Mouse (Mus musculus): ENCODE results near the gene Ffar1. TPM values are rescaled to one million over a fixed set of nuclear protein-coding genes. Genes with fewer than 3 reads are reported as not detected.
A peak's percentile ranks its signal among the peaks of the same experiment; 100 is the strongest.

Ffar1 gene
- polyA plus RNA-seq, 1 experiment from 2014 or later = not detected

DNA sequence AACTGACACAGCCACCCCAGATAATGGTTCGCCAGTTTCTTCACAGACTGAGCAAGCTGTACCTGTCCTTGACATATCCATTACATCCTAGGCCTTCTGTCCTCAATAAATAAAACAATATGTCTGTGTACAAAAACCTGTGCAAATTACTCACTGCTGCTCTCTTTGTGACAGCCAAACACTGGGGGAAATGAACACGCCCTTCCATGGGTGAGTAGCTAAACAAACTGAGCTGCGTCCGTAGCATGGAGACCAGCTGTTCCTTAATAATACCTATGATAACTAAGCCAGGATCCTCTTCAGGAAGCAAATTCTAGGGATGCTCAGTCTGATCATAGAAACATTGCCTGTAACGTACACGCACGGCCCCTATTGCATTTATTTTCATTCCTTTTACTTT lies 27.4 kb upstream of the Ffar1 start:
- Histone ChIP-seq H3K4me2 (ENCODE audit: low read length) (no peak overlapping the region), H3K4me3 (ENCODE audit: low read length) (no peak overlapping the region), H3K9me3 (ENCODE audit: control insufficient read depth, low read length) (no peaks in the 10 kb centered on the region), H3K9ac (ENCODE audit: low read depth, low read length) (no peak overlapping the region), H3K36me3 (ENCODE audit: control insufficient read depth, insufficient read depth, low read length) (no peaks in the 10 kb centered on the region), H3K27ac (ENCODE audit: low read depth, low read length) (no peak overlapping the region), H3K4me1 (ENCODE audit: control insufficient read depth, insufficient read depth, low read depth, low read length) (no peaks in the 10 kb centered on the region), H3K27me3 (replicated peaks; ENCODE audit: control insufficient read depth, insufficient read depth, low read length) (no peaks in the 10 kb centered on the region)
- ATAC-seq = no peak
- 84% methylated on average over 7 of the region's 7 CpGs for WGBS

DNA sequence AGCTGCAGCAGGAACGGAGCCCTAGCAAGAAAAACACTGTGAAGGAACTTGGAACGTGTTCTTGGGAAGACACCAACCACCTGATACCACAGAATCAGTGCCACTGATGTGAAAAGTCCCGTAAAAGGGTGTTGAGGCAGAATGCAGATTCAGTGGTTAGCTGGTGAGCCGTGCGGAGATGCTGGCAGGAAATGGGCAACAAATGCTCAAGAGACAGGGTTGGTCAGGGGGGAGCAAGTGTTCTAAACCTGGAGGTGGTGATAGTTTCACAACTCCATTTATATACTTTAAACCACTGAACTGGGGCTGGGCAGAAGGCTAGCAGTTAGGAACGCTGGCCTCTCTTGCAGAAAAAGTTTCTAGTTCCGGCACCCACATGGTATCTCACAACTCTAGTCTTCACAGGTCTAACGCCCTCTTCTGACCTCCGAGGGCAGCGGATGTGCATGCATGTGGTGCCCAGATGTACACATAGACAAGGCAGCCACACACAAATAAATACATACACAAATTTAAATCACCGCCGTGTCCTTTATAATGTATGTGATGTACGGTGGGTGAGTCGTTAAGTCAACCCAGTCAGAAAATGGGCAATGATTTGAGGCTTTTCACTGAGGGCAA lies 26.3 kb upstream of the Ffar1 start:
- no peak overlapping the region for H3K4me2 ChIP-seq (ENCODE audit: low read length)
- no peak overlapping the region for H3K4me3 ChIP-seq (ENCODE audit: low read length)
- no peak overlapping the region for H3K27ac ChIP-seq (ENCODE audit: low read depth, low read length)
- H3K4me1 ChIP-seq (ENCODE audit: control insufficient read depth, insufficient read depth, low read depth, low read length) = no peaks in the 10 kb centered on the region
- no peaks in the 10 kb centered on the region for H3K36me3 ChIP-seq (ENCODE audit: control insufficient read depth, insufficient read depth, low read length)
- H3K9me3 ChIP-seq (ENCODE audit: control insufficient read depth, low read length) = no peaks in the 10 kb centered on the region
- no peak overlapping the region for H3K9ac ChIP-seq (ENCODE audit: low read depth, low read length)
- WGBS = 83% methylated on average over 14 of the region's 14 CpGs
- H3K27me3 ChIP-seq (replicated peaks; ENCODE audit: control insufficient read depth, insufficient read depth, low read length) = no peaks in the 10 kb centered on the region
- no peak for ATAC-seq

DNA sequence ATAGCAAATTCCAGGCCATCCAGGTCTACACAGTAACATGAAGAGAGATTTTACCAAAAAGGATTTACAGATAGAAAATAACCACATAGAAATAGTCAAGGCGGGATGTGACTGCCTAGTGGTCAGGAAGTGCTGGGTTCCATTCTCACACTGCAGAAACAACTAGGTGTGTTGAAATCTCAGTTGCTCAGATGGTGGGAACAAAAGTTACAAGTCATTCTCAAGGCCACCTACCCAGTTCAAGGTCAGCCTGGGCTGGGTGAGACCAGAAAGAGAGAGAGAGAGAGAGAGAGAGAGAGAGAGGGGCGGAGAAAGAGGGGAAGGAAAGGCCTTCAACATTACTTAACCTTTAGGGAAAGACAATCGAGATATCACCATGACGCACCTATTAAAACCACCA lies 25.5 kb upstream of the Ffar1 start:
- H3K4me1 ChIP-seq (ENCODE audit: control insufficient read depth, insufficient read depth, low read depth, low read length) = no peaks in the 10 kb centered on the region
- no peak overlapping the region for H3K4me3 ChIP-seq (ENCODE audit: low read length)
- no peak for ATAC-seq
- no peaks in the 10 kb centered on the region for H3K27me3 ChIP-seq (replicated peaks; ENCODE audit: control insufficient read depth, insufficient read depth, low read length)
- no peaks in the 10 kb centered on the region for H3K36me3 ChIP-seq (ENCODE audit: control insufficient read depth, insufficient read depth, low read length)
- no peak overlapping the region for H3K9ac ChIP-seq (ENCODE audit: low read depth, low read length)
- no peak overlapping the region for H3K27ac ChIP-seq (ENCODE audit: low read depth, low read length)
- 84% methylated on average over 4 of the region's 4 CpGs for WGBS
- no peaks in the 10 kb centered on the region for H3K9me3 ChIP-seq (ENCODE audit: control insufficient read depth, low read length)
- H3K4me2 ChIP-seq (ENCODE audit: low read length) = no peak overlapping the region

DNA sequence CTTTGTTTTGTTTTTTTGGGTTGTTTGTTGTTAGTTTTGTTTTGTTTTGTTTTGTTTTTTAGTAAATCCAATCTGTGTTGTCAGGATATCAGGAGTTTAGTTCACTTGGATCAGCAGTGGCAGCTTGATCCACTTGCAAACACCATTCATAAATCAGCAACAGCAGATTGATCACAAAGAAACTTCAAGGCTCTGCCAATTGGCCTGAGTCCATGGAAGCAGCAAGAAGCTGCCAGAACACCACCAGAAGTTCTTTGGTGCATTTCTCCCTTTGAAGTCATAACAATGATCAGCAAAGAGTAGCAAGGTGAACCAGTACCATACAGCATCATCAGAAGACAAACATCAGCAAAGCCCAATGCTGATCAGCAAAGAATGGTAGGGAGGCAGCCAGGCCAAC lies 22.7 kb upstream of the Ffar1 start:
- Histone ChIP-seq H3K27ac (ENCODE audit: low read depth, low read length) (no peak overlapping the region), H3K9ac (ENCODE audit: low read depth, low read length) (no peak overlapping the region), H3K4me3 (ENCODE audit: low read length) (no peak overlapping the region), H3K27me3 (replicated peaks; ENCODE audit: control insufficient read depth, insufficient read depth, low read length) (no peaks in the 10 kb centered on the region), H3K9me3 (ENCODE audit: control insufficient read depth, low read length) (no peaks in the 10 kb centered on the region), H3K4me2 (ENCODE audit: low read length) (no peak overlapping the region), H3K4me1 (ENCODE audit: control insufficient read depth, insufficient read depth, low read depth, low read length) (no peaks in the 10 kb centered on the region), H3K36me3 (ENCODE audit: control insufficient read depth, insufficient read depth, low read length) (no peaks in the 10 kb centered on the region)
- ATAC-seq = no peak

DNA sequence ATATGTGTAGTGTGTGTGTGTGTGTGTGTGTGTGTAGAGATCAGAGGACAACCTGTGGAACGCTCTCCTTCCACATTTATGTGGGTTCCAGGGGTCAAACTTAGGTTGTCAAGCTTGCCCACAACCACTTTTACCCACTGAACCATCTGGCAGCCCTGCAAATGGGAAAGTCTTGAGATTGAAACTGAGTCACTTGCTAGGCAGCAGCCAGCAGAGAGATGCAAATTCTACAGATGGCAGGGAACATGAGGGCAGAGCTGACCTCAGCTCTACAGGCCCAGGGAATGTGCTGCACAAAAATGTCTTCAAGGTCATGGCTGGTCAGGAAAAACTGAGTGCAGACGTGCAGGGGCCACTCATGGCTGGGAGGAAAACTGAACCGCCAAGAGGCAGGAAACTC lies 20.0 kb upstream of the Ffar1 start:
- no peak overlapping the region for H3K4me3 ChIP-seq (ENCODE audit: low read length)
- H3K27me3 ChIP-seq (replicated peaks; ENCODE audit: control insufficient read depth, insufficient read depth, low read length) = no peaks in the 10 kb centered on the region
- H3K9me3 ChIP-seq (ENCODE audit: control insufficient read depth, low read length) = no peaks in the 10 kb centered on the region
- H3K9ac ChIP-seq (ENCODE audit: low read depth, low read length) = no peak overlapping the region
- ATAC-seq = no peak
- H3K4me2 ChIP-seq (ENCODE audit: low read length) = no peak overlapping the region
- 82% methylated on average over 3 of the region's 3 CpGs for WGBS
- H3K36me3 ChIP-seq (ENCODE audit: control insufficient read depth, insufficient read depth, low read length) = no peaks in the 10 kb centered on the region
- H3K4me1 ChIP-seq (ENCODE audit: control insufficient read depth, insufficient read depth, low read depth, low read length) = no peaks in the 10 kb centered on the region
- no peak overlapping the region for H3K27ac ChIP-seq (ENCODE audit: low read depth, low read length)

DNA sequence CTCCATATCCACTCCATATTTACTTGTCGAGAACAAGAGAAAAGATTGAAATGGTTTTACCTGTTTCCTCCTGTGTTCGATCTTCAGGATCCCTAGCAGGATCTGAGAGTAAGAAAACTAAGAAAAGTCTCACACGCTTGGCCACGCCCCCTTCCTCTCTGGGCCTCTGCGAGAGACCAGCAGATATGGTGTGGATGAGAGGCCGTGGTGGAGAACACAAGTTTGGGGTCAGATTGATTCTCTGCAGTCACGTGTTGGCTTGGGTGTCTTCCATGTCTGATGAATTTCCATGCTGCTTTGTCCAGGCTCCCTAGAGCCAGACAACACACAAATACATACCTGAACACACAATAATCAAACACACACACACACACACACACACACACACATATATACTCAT lies 18.8 kb upstream of the Ffar1 start, which contains the start of gene Cd22:
Gene Cd22, minus strand, starts transcription at position 167 of the 400 bp plus-strand sequence.
- Histone ChIP-seq H3K4me3 (ENCODE audit: low read length) (no peak within 1 kb of the TSS), H3K9ac (ENCODE audit: low read depth, low read length) (no peak within 1 kb of the TSS), H3K27me3 (replicated peaks; ENCODE audit: control insufficient read depth, insufficient read depth, low read length) (no peaks in the 10 kb centered on the region), H3K4me2 (ENCODE audit: low read length) (no peak within 1 kb of the TSS), H3K9me3 (ENCODE audit: control insufficient read depth, low read length) (no peaks in the 10 kb centered on the region), H3K4me1 (ENCODE audit: control insufficient read depth, insufficient read depth, low read depth, low read length) (no peaks in the 10 kb centered on the region), H3K36me3 (ENCODE audit: control insufficient read depth, insufficient read depth, low read length) (no peaks in the 10 kb centered on the region), H3K27ac (ENCODE audit: low read depth, low read length) (no peak within 1 kb of the TSS)
- 70% methylated on average over 7 of the region's 7 CpGs for WGBS
- ATAC-seq = no peak

DNA sequence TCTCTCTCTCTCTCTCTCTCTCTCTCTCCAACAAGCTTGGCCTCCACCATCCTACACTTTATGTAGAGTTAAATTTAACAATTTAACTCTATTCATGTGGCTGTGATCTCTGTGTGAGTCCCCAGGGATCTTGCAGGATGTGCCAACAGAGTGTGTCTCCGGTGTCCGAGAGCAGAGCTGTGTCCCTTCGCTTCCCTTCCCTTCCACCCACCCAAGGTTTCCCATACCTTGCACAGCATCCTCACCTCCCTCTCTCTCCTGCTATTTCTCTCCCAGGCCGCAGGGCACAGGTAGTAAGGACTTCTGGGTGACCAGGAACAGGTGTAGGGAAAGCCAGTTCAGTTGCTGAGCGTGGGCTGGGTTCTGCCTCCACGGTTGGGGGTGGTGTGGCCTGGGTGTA lies 17.6 kb upstream of the Ffar1 start:
- WGBS = 81% methylated on average over 6 of the region's 6 CpGs
- H3K4me3 ChIP-seq (ENCODE audit: low read length) = no peak overlapping the region

DNA sequence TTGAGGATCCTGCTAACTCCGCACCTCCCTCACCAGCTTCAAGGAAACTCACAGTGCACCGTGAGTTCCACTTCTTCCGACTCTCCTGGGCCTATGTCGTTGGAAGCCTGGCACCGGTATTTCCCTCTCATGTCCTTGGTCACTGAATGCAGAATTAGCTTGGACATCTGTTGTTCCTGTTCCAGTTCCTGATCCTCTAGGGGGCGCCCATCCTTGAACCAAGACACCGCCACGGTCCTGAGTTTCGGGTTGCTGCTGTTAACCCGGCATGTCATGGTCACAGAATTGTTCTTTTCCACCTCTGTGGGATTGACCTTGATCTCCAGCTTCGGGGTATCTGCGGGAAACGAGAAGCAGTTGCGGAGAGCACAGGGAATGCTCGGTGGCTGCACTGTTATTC lies 11.7 kb upstream of the Ffar1 start:
- WGBS = 22% methylated on average over 15 of the region's 15 CpGs
- H3K4me2 ChIP-seq (ENCODE audit: low read length) = peak overlapping the region; percentile 42
- H3K27ac ChIP-seq (ENCODE audit: low read depth, low read length) = no peak overlapping the region
- H3K4me3 ChIP-seq (ENCODE audit: low read length) = no peak overlapping the region
- ATAC-seq = no peak
- H3K36me3 ChIP-seq (ENCODE audit: control insufficient read depth, insufficient read depth, low read length) = no peaks in the 10 kb centered on the region
- H3K9me3 ChIP-seq (ENCODE audit: control insufficient read depth, low read length) = no peaks in the 10 kb centered on the region
- H3K4me1 ChIP-seq (ENCODE audit: control insufficient read depth, insufficient read depth, low read depth, low read length) = no peaks in the 10 kb centered on the region
- no peak overlapping the region for H3K9ac ChIP-seq (ENCODE audit: low read depth, low read length)
- H3K27me3 ChIP-seq (replicated peaks; ENCODE audit: control insufficient read depth, insufficient read depth, low read length) = no peaks in the 10 kb centered on the region; the same call in 1 of the 2 replicates

More for the DNA sequence above, 17.6 kb upstream of the Ffar1 start:
- H3K27ac ChIP-seq (ENCODE audit: low read depth, low read length) = no peak overlapping the region
- no peak overlapping the region for H3K4me2 ChIP-seq (ENCODE audit: low read length)
- no peak overlapping the region for H3K9ac ChIP-seq (ENCODE audit: low read depth, low read length)
- H3K4me1 ChIP-seq (ENCODE audit: control insufficient read depth, insufficient read depth, low read depth, low read length) = no peaks in the 10 kb centered on the region
- H3K27me3 ChIP-seq (replicated peaks; ENCODE audit: control insufficient read depth, insufficient read depth, low read length) = no peaks in the 10 kb centered on the region
- ATAC-seq = no peak
- no peaks in the 10 kb centered on the region for H3K9me3 ChIP-seq (ENCODE audit: control insufficient read depth, low read length)
- no peaks in the 10 kb centered on the region for H3K36me3 ChIP-seq (ENCODE audit: control insufficient read depth, insufficient read depth, low read length)

DNA sequence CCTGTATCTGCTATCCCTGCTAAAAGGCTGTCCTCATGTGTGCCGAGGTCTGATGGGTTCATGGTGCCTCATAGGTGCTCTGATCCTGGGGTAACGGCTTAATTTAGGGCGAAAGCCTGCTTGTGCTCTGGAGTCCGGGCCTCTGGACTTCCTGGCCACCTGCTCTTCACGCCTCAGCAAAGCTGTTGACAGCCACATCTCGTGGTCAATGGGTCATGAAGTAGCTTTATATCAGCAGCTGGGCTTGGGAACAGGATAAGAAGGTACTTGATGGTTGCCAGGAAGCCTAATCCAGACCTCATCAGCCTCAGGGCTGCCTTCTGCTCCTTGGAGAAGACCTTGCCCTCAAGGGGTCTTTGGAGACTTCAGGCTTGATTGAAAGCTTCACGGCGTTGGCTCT lies 2.0 kb upstream of the Ffar1 start:
- H3K27ac ChIP-seq (ENCODE audit: low read depth, low read length) = no peak overlapping the region
- no peaks in the 10 kb centered on the region for H3K9me3 ChIP-seq (ENCODE audit: control insufficient read depth, low read length)
- H3K9ac ChIP-seq (ENCODE audit: low read depth, low read length) = no peak overlapping the region
- 0 out of 2 replicates have a peak, but pooled peaks cover 2% of the 10 kb centered on the region for H3K4me1 ChIP-seq (ENCODE audit: control insufficient read depth, insufficient read depth, low read depth, low read length)
- H3K4me3 ChIP-seq (ENCODE audit: low read length) = no peak overlapping the region
- H3K4me2 ChIP-seq (ENCODE audit: low read length) = no peak overlapping the region
- no peaks in the 10 kb centered on the region for H3K27me3 ChIP-seq (replicated peaks; ENCODE audit: control insufficient read depth, insufficient read depth, low read length)
- WGBS = 70% methylated on average over 8 of the region's 8 CpGs
- H3K36me3 ChIP-seq (ENCODE audit: control insufficient read depth, insufficient read depth, low read length) = no peaks in the 10 kb centered on the region
- ATAC-seq = no peak

Measured in hindbrain, embryonic 16.5 days (tissue).